Mouse (Mus musculus): Measurements from ENCODE around the gene Ttf2.

DNA sequence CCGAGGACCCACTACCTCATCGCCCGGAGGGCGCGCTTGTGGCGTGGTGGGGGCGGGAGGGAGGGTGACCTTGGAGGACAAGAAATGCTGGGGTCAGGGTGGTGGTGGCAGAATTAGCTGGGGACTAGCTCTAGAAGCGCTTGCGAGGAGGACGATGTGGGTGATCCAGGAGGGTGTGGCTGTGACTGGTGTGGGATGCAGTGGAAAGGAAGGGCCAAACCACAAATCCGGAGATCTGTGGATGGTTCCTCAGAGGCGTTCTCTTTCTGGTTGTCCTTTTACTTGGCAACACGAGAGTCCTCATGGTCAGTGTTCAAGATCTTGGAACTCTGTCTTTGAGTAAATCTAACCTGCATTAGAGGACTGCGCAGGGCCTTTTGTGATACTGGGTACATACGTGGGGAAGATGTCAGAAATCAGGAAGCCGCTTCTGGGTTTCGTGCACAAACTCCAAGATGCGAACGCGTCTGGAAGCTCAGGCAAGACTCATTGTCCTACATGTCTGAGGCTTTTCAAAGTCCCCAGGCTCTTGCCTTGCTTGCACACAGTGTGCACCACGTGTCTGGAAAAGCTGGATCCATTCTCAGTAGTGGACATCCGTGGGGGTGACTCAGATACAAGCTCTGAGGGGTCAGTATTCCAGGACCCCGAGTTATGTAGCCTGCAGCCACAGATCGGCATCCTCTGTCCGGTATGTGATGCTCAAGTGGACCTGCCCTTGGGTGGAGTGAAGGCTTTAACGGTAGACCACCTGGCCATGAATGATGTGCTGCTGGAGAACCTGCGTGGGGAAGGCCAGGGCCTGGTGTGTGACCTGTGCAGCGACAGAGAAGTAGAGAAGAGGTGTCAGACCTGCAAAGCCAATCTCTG, 46.7 kb downstream of the Ttf2 start:
- TF ChIP-seq GATA1 (IDR thresholded peaks at IDR 0.05; ENCODE audit: borderline replicate concordance, low read length) (no peak), FLI1 (IDR thresholded peaks at IDR 0.05; ENCODE audit: low read length) (no peak)

Measured in megakaryocyte, embryonic 14.5 days (primary cell).